Mouse (Mus musculus): Measurements from ENCODE around the gene Mre11a.

Gene Mre11a

DNA sequence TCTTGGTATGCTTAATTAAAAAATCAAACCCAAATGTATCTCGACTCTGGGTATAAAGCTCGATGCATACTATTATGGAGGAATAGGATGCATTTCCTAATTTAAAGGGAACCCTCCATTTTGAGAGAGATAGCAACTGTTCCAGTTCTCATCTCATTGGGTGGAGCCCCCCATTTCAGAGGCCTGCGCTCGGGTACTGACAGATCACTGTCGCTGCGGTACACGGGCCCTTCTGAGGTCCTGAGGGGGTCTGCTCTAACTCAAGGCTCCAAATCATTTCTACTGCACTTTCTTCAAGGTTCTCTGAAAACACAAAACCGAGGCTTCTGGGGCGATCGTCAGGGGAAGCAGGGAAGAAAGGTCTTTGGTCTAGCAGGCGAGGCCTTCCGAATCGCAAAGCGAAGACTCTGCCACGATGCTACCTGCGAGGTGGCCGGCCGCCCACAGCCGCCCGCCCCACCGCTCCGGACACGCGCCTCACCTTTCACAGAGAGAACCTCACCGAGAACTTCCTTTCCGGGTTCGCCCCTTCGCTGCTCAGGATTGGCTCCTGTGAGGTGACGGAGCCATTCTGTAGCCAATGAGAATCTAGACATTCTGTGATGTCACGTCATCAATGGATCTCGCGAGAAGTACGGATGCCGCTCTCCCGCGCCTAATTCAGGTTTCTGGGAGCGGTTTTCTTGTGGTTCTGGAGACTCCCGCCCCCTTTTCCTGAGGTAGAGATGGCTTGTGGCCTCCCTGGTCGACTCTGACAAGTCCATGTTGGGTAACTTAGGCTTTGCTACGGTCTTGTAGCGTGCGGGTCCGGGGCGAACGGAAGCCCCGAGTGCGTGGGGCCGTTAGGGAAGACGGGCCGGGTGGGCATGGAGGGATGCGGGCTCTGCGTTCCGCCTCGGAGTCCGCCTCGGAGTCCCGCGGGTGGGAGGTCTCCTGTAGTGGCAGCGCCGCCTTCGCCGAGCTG is at the start of gene Mre11a, which contains the start of gene Ankrd49:
TSS of gene Mre11a (plus strand) at position 616 of the 964 bp plus-strand sequence.
TSS of gene Ankrd49 (minus strand) at position 818 of the 964 bp plus-strand sequence.
- DNase-seq, result peak; percentile 95

DNA sequence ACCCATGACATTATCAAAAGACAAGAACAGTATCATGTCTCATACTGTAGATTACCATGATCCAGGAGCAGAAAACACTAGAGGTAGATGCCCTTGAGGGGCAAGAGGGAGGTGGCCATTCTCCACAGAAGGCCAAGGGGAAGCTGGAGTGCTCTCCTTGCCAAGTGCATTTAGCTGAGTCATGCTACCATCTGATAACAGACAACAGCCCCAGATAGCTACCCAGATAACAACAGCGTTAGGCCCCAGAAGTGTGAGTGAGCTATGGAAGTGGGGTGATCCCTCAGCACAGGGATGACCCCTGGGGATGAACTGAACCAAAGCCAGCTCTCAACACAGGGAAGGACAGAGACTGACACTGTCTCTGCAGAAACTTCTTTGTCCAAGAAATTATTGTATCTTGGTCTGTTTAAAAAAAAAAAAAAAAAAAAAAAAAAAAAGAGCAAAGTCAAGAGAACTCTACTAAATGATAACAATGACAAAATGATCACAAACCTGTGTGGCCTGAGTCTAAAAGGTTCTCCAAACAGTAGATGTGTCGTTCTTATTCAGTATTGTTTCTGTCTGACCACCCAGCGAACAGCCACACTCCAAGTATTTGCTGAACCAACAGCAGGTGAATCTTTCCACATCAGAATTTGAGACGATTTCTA is 44.8 kb upstream of the Mre11a start:
- DNase-seq, result no peak

DNA sequence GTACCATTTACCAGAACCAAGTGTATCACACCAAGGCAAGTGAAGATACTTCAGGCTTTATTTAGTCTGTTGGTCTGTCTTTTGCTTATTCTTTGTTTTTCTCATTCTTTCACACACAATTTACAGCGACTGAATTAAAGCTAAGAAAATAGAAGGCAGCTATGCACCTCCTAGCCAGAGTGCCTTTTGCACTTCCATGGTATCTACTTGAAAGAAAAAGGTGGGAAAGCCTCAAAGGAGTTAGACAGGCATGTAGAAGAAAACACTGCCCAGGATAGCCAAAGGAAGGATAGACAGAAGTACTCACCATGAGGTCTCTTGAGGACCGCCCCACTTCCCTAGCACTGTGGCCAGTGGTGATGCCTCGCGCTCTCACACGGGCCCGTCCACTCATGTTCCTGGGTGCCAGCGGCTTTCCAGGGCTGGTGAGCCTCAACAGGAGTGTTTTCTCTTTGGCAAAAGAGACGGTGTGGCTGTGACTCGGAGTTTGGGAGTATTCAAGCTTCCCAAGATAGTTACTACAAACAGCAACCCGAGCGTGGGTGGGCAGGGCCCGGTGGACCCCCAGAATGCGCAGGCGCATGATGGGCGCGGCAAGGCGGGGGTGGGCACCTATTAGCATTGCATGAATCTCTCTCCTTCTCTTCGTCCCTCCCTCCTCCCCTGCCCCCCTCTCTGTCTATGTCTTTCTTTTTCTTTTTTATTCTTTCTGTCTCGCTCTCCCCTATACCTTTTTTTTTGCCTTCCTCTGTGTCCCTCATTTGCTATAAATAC is 44.1 kb upstream of the Mre11a start, which contains the start of gene Piwil4:
TSS of gene Piwil4 (minus strand) at position 583 of the 774 bp plus-strand sequence.
- DNase-seq, result no peak

DNA sequence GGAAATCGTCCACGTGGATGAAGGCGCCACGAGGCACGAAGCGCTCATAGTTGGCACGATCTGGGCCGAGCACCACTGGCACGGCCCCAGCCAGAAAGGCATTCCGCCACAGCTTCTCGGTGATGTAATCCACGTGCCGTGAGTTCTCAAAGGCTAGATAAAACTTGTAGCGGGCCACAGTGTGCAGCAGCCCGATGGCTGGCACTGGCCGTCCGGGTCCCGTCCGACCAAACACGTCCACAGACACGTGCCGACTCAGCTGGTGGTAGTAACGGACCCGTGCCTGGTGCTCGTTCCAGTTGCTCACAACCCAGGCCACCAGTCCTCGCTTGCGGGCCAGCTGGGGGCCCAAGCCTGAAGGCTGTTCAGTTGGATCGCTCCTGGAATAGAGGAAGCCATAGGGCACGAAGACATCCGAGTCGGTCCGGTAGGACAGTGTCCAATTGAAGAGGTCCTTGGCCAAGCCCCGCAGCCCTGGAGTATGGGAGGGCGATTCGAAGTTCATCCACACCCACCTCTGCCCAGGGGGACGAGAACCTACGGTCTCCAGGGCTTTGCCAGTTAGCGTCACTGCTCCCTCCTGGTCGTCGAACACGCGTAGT is 33.5 kb upstream of the Mre11a start:
- no peak for DNase-seq

DNA sequence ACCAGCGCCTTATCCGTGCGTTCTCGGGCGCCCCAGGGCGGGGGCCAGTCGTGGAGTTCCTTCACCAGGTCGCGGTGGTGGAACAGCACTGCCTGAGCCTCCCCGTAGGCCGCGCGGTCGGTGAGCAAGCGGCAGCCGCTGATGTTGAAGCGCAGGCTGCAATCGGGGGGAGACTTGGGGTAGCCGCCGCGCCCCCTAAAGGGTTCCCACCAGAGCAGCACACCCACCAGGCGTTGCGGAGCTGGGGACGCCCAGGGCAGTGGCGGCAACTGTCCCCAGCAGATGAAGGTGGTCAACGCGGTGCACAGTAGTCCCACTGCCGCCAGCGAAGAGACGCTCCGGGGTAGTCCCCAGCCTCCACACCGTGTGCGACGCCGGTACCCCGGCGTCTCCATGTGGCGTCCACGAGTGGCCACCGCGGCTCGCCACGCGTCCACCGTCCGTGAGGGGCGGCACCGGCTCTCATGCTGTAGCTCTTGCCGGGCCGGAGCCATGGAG is 32.9 kb upstream of the Mre11a start:
- DNase-seq, result no peak

DNA sequence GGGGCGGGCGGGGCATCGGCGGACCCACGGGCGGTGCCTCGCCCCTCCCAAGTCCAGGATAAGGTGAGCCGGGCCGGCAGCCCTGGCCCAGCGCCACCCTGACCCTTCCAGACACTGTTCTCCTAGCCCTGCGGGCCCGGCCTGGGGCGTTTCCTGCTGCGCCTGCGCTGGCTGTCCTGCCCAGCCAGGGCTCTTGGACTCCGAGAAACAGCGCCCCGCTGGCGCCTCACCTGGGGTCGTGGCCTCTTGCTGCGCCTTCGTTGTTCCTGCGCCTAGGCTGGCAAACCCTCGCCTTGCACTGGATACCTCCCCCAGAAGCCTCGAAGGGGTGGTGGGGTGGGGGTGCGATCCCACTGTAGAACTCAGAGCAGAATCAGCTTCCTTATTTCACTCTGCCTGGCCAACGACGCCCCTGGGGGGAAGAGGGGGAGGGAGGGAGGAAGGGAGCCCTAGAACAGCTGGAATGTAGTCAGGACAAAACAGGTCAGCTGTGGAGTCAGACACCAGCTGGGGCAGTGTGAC is 32.4 kb upstream of the Mre11a start, which contains the start of gene Fut4:
TSS of gene Fut4 (minus strand) at position 393 of the 522 bp plus-strand sequence.
- no peak for DNase-seq

DNA sequence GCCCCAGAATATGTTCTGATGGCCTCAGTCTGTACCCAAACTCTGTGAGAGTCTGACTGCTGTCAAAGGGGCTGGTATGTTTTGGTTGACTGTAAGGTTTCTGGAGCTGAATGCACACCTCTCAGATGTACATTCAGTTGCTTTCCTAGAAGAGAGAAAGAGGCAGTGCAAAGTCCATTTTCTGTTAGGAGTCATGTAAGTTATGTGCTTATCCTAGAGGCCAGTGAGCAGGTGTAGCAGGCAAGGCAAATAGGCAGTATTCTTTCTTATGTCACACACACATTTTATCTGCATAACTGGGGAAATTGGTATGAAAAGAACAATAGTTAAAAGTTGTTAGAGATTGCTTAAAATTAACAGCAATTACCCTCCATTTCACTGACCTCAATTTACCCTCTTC is 30.5 kb upstream of the Mre11a start:
- no peak for DNase-seq

DNA sequence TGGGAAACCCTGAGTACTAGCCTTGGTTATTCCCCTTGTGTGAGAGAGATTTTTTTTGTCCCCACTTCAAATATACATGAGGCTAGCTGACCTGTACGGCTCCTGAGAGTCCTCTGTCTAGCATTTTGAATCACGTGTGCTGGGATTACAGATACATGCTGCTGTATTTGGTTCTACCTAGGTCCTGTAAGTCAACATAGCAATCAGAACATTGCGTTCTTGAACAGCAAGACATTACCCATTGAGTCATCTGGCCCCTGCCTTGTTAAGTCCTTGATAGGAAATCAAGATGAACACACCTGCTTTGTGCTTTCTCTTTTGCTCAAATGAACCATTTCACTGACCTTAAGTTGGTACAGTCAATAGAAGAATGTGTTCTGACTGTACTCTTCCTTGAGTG is 30.0 kb upstream of the Mre11a start:
- DNase-seq, result no peak

DNA sequence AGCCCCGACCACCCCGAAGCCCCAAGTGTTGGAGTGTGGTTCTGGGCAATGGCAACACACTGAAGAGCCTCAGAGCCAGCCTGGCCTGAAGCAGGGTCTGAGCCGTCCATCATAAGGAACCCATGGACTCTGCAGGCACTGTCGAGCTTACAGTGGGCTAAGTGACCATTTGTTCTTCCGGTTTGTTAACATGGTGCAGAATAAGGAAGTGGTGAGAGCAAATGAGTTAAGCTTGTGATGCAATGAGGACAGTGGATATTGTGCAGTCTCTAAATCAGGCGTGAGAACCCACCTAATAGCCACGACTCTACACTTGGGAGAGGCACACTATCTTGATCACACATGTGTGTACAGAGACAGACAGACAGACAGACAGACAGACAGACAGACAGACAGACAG is 25.9 kb upstream of the Mre11a start:
- DNase-seq, result no peak

DNA sequence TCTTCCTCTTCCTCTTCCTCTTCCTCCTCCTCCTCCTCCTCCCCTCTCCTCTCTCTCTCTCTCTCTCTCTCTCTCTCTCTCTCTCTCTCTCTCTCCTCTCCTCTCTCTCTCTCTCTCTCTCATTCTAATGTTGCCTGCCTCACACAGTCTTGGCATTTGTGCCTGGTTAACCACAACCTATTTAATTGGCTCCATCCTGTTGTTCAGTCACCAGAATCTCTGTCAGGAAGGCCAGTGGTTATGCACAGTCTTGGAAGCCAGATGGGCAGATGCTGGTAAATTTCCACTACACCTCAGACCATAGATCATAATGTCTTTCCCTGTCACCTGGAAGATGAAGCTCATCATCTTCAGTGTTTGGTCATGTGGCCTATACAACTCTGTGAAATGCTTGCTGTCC is 25.2 kb upstream of the Mre11a start:
- DNase-seq, result no peak

DNA sequence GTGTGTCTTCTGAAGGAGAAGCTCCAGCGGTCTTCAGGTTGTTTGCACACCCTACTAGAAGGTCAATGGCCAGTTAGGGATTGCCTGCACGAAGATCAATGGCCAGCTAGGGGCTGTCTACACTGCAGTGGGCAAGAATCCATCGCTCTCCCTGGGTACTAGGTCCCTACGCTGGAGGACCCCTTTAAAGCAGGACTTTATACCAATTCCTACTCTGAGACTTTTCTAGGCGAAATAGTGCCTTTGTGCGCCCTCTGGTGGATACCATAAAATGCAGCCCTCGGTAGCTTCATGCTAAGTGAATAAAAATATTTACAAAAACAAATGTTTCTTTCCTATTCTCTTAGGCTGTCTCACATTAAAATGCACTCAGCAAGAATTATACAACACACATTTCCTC is 19.7 kb upstream of the Mre11a start:
- peak; percentile 29 for DNase-seq

DNA sequence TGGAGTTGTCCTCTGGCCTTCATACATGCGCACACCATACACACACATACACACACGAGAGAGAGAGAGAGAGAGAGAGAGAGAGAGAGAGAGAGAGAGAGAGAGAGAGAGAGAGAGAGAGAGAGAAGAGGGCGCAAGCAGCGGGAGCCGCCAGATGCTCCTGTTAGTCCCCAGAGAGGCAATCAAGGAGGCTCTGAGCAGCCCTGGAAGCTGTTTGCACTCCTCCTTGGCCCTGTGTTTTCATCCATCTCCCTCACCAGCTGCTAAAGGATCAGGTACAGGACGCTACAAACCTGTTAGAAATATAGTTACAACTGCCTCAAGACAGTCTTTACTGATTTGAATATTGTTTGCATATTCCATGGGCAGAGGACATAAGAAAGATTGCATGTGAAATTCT is 14.6 kb upstream of the Mre11a start:
- no peak for DNase-seq

DNA sequence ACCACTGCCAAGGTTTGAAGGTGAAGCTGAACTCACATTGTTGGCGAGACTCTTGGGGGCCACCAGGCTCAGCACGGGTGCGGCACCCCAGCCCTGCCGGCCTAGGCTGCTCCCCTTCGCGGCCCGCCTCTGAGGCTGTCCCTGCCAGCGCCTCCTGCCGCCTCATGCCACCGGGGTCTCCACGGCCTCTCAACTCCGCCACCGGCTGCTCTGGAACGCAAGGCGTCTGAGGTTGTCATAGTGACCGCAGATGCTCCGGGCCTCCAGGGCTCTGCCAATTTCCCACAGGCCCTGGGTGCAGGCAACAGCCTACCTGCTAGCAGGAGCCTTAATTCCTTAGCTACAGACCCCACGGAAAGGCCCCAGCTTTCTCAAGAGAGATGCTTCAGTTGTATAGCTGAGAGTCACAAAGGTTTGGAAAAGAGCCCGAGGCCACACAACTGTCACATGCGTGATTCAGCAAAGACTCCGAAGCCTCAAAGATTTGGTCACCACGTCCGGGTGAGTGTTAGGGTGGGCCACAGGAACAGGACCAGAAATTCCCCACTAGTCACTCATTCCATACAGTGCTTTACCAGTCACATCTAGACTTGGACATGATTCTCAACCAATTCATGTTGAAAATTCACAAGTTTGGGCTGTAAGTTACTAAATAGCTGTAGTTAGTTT is 13.5 kb upstream of the Mre11a start, which contains the start of gene 1700012B09Rik:
TSS of gene 1700012B09Rik (minus strand) at position 228 of the 669 bp plus-strand sequence.
- no peak for DNase-seq

DNA sequence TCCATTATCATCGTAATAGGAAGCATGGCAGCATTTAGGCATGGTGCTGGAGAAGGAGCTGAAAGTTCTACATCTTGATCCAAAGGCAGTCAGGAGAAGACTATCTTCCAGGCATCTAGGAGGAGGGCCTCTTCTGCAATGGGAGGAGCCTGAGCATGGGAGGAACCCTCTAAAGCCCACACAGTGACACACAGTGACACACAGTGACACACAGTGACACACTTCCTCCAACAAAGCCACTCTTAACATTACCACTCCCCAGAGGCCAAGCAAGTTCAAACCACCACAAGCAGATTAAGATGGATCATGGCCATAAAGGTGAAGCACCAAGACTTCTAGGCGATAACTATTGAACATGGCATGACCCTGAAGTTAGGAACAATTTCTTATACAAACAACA is 12.4 kb upstream of the Mre11a start:
- DNase-seq, result no peak

DNA sequence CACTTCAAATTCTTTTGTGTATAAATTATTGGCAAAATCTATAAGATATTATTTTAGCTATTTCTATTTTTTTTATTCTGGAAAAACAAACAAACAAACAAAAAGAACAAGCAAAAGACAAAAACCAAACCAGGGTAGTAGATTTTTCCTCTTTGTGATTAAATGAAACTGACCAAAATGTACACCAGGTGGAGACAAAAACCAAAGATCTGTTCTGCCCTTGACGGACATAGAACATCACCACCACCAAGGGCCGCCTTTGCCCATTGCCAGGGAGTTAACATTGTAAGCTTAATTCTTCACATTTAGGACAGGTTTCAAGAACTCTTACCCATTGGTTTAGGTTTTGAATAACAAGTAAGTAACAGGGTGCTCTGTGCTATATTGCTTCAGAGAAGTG is 10.6 kb upstream of the Mre11a start:
- DNase-seq, result no peak

DNA sequence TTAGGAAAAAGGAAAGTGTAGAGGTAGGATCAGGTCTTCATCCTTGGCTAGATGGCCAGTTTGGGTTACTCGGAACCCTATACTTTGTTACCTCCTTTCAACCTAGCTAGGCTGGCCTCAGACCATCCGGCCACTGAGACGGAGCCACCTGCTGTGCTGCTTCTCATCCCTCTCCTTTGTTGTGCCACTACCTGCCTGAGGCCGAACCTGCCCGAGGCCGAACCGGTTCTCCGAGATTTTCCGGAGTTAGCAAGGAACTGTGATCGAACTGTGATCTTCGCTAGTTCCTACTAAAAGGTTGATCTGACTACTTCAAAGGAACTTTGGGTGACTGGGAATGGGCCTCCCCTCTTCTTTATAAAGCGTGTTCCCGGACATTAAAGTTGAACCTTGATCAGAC is 6.1 kb upstream of the Mre11a start:
- no peak for DNase-seq

DNA sequence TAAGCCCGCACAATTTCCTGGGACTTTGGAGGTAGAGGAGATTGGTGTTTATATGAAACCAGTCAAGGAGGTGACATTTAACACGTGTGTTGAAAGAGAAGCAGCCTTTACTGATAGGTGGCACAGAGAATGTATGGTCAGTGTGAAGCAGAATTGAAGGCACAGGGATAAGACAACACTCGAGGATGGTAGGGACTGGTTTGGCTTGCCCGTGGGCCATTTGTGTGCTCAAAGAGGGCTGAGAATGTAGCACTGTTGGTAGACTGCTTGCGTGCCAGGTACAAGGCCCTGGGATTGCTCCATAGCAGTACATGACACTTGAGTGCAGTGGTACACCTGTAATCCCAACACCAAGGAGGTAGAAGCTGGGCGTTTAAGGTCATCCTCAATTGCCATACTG is 2.9 kb downstream of the Mre11a start:
- no peak for DNase-seq

DNA sequence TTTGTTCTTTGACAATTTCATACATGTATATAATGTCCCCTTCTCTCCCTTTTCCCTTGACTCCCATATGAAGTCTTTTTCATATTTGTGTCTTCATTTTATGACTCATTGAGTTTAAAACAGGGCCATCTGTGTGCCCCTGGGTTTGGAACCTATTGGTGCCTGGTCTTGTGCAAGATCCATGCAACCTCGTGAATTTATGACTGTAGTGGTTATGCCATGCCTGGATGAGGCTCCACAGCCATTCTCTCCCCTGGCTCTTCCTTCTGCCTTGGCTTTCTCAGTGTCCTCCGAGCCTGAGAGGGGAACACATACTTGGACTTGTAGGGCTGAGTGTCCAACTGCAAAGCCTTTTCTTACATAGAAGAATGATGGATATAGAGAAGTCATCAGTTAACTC is 21.3 kb downstream of the Mre11a start:
- DNase-seq, result no peak

DNA sequence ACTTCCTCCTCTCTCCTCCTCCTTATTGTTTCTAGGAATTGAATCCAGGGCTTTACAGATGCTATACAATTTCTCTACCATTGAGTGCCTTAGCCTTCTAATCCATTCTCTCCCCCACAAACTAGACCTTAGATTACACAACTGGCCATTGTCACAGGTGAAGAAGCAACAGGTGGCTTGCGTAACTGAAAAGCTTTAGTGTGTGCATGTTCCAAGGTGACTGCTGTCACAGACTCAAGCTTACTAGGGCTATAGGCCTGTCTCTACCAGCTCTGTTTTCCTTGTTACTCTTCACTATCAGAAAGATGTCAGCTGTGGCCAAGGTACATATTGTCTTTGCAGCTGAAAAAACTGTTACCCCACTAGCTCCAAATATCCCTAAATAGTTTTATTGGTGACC is 22.3 kb downstream of the Mre11a start:
- no peak for DNase-seq

DNA sequence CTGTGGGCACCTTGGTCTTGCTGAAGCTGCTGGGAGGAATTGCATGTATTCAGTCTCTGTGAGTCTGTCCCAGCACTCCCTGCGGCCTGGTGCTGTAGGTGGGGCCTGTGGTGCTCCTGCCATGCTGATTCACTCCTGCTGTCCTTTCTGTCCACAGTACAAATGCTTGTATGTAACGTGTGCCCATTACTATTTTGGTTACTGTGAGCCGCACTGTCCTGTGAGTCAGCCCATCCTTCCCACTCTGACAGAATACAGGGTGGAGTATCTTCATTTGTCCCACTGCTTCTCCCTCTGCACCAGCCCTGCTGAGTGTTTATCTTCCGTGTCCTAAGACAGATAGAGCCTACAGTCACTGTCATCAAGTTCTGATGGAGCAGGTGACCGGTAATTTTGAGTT is 25.7 kb downstream of the Mre11a start:
- DNase-seq, result peak; percentile 71

DNA sequence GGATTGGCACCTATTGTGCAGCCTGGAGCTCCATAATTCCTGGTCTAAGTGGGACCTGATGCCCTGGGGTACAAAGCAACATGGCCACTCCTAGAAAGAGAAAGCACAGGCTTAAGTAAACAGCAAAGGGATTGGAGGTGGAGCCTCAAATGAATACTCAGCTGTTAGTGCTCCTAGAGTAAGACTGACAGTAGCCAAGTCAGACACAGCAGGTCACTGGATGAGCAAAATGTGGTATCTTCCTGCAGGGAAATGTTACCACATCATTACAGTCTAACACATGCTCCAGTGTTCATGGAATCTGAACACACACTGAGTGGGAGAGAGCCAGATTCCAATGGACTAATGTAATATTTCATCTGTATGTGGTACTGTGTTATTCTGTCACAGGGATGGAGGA is 36.9 kb downstream of the Mre11a start:
- DNase-seq, result no peak

DNA sequence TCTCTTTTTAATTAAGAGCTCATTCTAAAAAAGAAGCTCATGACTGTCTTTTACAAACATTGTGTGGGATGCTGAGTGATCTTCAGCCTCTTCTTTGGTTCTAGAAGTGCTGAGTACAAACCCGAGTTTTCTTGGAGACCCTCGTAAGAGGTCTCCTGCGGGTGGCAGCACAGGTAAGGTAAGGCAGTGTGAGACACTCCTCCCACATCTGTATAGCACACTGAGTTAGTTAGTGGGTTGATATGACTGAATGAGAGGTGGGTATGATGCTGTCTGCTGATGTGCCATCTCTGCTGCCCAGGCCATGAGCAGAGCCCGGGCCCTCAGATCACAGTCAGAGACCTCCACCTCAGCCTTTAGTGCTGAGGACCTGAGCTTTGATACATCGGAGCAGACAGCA is 40.4 kb downstream of the Mre11a start:
- no peak for DNase-seq

Measured in right cerebral cortex, adult 18-20 months (tissue).